Mouse (Mus musculus): ENCODE measurements at regions not wholly inside any gene's neighbourhood (a gene's known extent, or its start where the extent isn't known, plus 50 kb on each side); places are given as distances from the start of the nearest gene placed in this dataset.

DNA sequence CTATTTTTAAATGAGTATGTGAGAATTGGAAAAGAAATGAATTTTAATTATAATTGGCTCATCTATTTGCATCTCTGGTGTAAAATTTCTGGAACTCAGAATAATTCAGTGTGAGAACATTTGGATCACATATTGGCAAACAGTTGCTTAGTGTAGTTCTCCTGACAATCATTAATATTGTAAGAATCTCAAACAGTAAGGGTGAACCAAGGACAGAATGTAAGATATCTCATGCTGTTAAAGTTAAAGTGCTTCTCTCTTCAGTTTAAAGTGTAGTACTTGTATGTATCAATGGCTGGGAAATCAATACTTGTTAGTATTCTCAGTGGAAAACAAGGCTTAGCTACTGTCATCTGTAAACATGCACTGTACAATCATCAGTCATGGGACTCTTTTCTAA lies 238.0 kb upstream of the Epha5 start:
- in situ Hi-C loops (cut with MboI; ENCODE audit: low sequenced_read_pairs in 2 of 2, unreplicated experiment in 2 of 2) = no loop called here

DNA sequence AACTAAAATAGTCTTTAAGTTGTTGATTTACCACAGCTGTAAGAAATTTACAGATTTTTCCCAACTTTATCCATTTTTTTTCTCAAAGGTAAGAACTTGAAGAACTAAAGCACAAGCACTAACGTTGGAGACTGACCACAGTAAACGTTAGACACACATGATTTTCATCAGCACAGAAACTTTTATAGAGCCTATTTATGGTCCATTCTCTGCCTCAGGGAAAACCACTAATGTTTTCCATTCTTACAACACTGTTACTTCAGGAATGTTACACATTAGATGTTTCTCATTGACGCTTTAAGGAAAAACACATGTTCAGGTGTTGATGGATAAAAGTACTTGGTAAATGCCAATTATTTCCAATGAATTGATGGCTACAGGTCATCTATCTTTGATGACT lies 218.3 kb upstream of the Epha5 start:
- no peak overlapping the region for H3K9ac ChIP-seq (ENCODE audit: insufficient read depth, low read depth, low read length, poor library complexity, severe bottlenecking)
- no peak overlapping the region for H3K27ac ChIP-seq (ENCODE audit: insufficient read depth, low read depth, low read length, poor library complexity, severe bottlenecking)
- in situ Hi-C loops (cut with MboI; ENCODE audit: low sequenced_read_pairs in 2 of 2, unreplicated experiment in 2 of 2) = no loop called here
- no peaks in the 10 kb centered on the region for H3K4me1 ChIP-seq (ENCODE audit: control insufficient read depth in 2 of 2, insufficient read depth in 2 of 2, low read length in 2 of 2, poor library complexity in 1 of 2)
- TF ChIP-seq CHD2 (IDR thresholded peaks at IDR 0.05; ENCODE audit: low read depth, low read length) (no peak), ZC3H11A (IDR thresholded peaks at IDR 0.05; ENCODE audit: borderline replicate concordance, low read depth, low read length) (no peak), MAFK (IDR thresholded peaks at IDR 0.05; ENCODE audit: insufficient read depth, low read depth, low read length) (no peak), ZNF384 (IDR thresholded peaks at IDR 0.05; ENCODE audit: low read depth, low read length) (no peak), HCFC1 (IDR thresholded peaks at IDR 0.05; ENCODE audit: borderline replicate concordance, insufficient read depth, low read length) (no peak)
- no peak overlapping the region for H3K4me3 ChIP-seq (ENCODE audit: insufficient read depth in 1 of 2, low read depth in 1 of 2, low read length in 2 of 2, poor library complexity in 1 of 2, severe bottlenecking in 1 of 2)
- H3K9me3 ChIP-seq (ENCODE audit: control insufficient read depth, insufficient read depth, low read depth, low read length) = no peaks in the 10 kb centered on the region
- H3K36me3 ChIP-seq (ENCODE audit: control insufficient read depth, insufficient read depth, low read length, poor library complexity, severe bottlenecking) = no peaks in the 10 kb centered on the region
- DNase-seq (ENCODE audit: low read depth, low spot score) = no peak

More for the DNA sequence above, 238.0 kb upstream of the Epha5 start:
- H3K36me3 ChIP-seq (ENCODE audit: control insufficient read depth, insufficient read depth, low read length, poor library complexity, severe bottlenecking) = no peaks in the 10 kb centered on the region
- no peak overlapping the region for H3K4me3 ChIP-seq (ENCODE audit: insufficient read depth in 1 of 2, low read depth in 1 of 2, low read length in 2 of 2, poor library complexity in 1 of 2, severe bottlenecking in 1 of 2)
- TF ChIP-seq ZC3H11A (IDR thresholded peaks at IDR 0.05; ENCODE audit: borderline replicate concordance, low read depth, low read length) = no peak
- TF ChIP-seq CHD2 (IDR thresholded peaks at IDR 0.05; ENCODE audit: low read depth, low read length) = no peak
- no peak for TF ChIP-seq HCFC1 (IDR thresholded peaks at IDR 0.05; ENCODE audit: borderline replicate concordance, insufficient read depth, low read length)
- no peak for TF ChIP-seq MAFK (IDR thresholded peaks at IDR 0.05; ENCODE audit: insufficient read depth, low read depth, low read length)
- no peak for TF ChIP-seq ZNF384 (IDR thresholded peaks at IDR 0.05; ENCODE audit: low read depth, low read length)
- H3K27ac ChIP-seq (ENCODE audit: insufficient read depth, low read depth, low read length, poor library complexity, severe bottlenecking) = no peak overlapping the region
- no peak overlapping the region for H3K9ac ChIP-seq (ENCODE audit: insufficient read depth, low read depth, low read length, poor library complexity, severe bottlenecking)
- H3K4me1 ChIP-seq (ENCODE audit: control insufficient read depth in 2 of 2, insufficient read depth in 2 of 2, low read length in 2 of 2, poor library complexity in 1 of 2) = no peaks in the 10 kb centered on the region
- DNase-seq (ENCODE audit: low read depth, low spot score) = no peak
- no peaks in the 10 kb centered on the region for H3K9me3 ChIP-seq (ENCODE audit: control insufficient read depth, insufficient read depth, low read depth, low read length)

DNA sequence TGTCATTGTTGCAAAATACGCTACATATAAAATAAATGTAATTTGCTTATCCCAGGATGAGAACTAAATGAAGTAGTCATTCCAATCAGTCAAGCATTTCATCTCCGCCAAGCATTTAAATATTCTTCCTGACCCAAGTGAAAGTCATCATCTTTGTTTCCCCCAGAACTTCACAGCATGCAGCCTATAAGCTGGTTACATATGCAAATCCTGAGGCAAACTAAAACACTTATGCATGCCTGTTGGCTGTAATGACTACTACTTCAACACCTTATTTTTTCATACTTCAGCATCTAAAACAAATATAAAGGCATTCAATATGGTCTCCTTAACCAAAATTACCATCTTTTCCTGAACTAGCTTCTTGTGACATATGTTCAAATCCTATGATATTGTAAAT lies 215.7 kb upstream of the Epha5 start:
- H3K27ac ChIP-seq (ENCODE audit: insufficient read depth, low read depth, low read length, poor library complexity, severe bottlenecking) = no peak overlapping the region
- no peak for DNase-seq (ENCODE audit: low read depth, low spot score)
- in situ Hi-C loops (cut with MboI; ENCODE audit: low sequenced_read_pairs in 2 of 2, unreplicated experiment in 2 of 2) = no loop called here
- no peak overlapping the region for H3K9ac ChIP-seq (ENCODE audit: insufficient read depth, low read depth, low read length, poor library complexity, severe bottlenecking)
- no peaks in the 10 kb centered on the region for H3K4me1 ChIP-seq (ENCODE audit: control insufficient read depth in 2 of 2, insufficient read depth in 2 of 2, low read length in 2 of 2, poor library complexity in 1 of 2)
- H3K36me3 ChIP-seq (ENCODE audit: control insufficient read depth, insufficient read depth, low read length, poor library complexity, severe bottlenecking) = no peaks in the 10 kb centered on the region
- no peak overlapping the region for H3K4me3 ChIP-seq (ENCODE audit: insufficient read depth in 1 of 2, low read depth in 1 of 2, low read length in 2 of 2, poor library complexity in 1 of 2, severe bottlenecking in 1 of 2)
- no peak for TF ChIP-seq HCFC1 (IDR thresholded peaks at IDR 0.05; ENCODE audit: borderline replicate concordance, insufficient read depth, low read length)
- H3K9me3 ChIP-seq (ENCODE audit: control insufficient read depth, insufficient read depth, low read depth, low read length) = no peaks in the 10 kb centered on the region

DNA sequence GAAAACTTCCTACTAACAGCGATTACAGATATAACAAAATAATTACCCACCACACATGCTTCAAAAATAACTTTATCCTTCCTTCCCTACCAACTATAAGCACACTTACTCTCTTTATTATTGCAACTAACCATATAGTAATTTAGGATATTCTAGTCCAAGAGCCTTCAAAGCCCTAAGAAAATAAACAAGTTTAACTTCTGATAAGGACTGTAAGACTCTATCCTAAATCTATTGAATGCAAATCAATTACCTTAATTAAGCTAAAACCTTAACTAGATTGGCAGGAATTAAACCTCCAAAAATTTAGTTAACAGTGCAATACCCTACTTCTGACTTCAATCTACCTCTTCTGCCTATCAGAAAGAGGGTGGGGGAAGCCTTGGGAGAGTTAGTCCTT lies 201.0 kb upstream of the Epha5 start:
- Histone ChIP-seq H3K4me1 (ENCODE audit: control insufficient read depth in 2 of 2, insufficient read depth in 2 of 2, low read length in 2 of 2, poor library complexity in 1 of 2) (no peaks in the 10 kb centered on the region), H3K9ac (ENCODE audit: insufficient read depth, low read depth, low read length, poor library complexity, severe bottlenecking) (no peak overlapping the region), H3K27ac (ENCODE audit: insufficient read depth, low read depth, low read length, poor library complexity, severe bottlenecking) (no peak overlapping the region), H3K9me3 (ENCODE audit: control insufficient read depth, insufficient read depth, low read depth, low read length) (no peaks in the 10 kb centered on the region), H3K36me3 (ENCODE audit: control insufficient read depth, insufficient read depth, low read length, poor library complexity, severe bottlenecking) (no peaks in the 10 kb centered on the region), H3K4me3 (ENCODE audit: insufficient read depth in 1 of 2, low read depth in 1 of 2, low read length in 2 of 2, poor library complexity in 1 of 2, severe bottlenecking in 1 of 2) (no peak overlapping the region)
- no peak for TF ChIP-seq ZC3H11A (IDR thresholded peaks at IDR 0.05; ENCODE audit: borderline replicate concordance, low read depth, low read length)
- TF ChIP-seq CHD2 (IDR thresholded peaks at IDR 0.05; ENCODE audit: low read depth, low read length) = no peak
- no peak for TF ChIP-seq HCFC1 (IDR thresholded peaks at IDR 0.05; ENCODE audit: borderline replicate concordance, insufficient read depth, low read length)
- in situ Hi-C loops (cut with MboI; ENCODE audit: low sequenced_read_pairs in 2 of 2, unreplicated experiment in 2 of 2) = no loop called here
- DNase-seq (ENCODE audit: low read depth, low spot score) = no peak

DNA sequence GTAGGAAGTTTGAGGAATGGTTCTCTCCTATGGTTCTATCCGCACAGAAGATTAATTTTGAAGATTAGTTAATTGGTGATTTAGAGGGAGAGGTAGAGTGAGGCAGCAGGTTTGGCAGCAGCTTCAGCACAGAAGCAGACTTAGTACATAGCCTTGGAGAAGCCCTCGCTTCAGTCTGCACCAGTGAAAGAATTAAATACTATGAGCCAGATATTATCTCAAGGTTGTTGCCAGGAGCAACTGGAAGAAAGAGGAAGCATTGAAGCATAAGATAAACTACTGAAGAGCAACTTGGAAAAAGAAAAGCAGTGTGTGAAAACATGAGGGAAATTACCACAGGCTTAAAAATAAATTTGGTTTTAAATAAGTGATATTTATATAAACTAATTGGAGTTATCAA lies 191.5 kb upstream of the Epha5 start:
- Histone ChIP-seq H3K4me1 (ENCODE audit: control insufficient read depth in 2 of 2, insufficient read depth in 2 of 2, low read length in 2 of 2, poor library complexity in 1 of 2) (no peaks in the 10 kb centered on the region), H3K27ac (ENCODE audit: insufficient read depth, low read depth, low read length, poor library complexity, severe bottlenecking) (no peak overlapping the region), H3K9ac (ENCODE audit: insufficient read depth, low read depth, low read length, poor library complexity, severe bottlenecking) (no peak overlapping the region), H3K4me3 (ENCODE audit: insufficient read depth in 1 of 2, low read depth in 1 of 2, low read length in 2 of 2, poor library complexity in 1 of 2, severe bottlenecking in 1 of 2) (no peak overlapping the region), H3K36me3 (ENCODE audit: control insufficient read depth, insufficient read depth, low read length, poor library complexity, severe bottlenecking) (no peaks in the 10 kb centered on the region), H3K9me3 (ENCODE audit: control insufficient read depth, insufficient read depth, low read depth, low read length) (no peaks in the 10 kb centered on the region)
- no peak for TF ChIP-seq HCFC1 (IDR thresholded peaks at IDR 0.05; ENCODE audit: borderline replicate concordance, insufficient read depth, low read length)
- no peak for TF ChIP-seq MAFK (IDR thresholded peaks at IDR 0.05; ENCODE audit: insufficient read depth, low read depth, low read length)
- TF ChIP-seq ZNF384 (IDR thresholded peaks at IDR 0.05; ENCODE audit: low read depth, low read length) = no peak
- no peak for TF ChIP-seq ZC3H11A (IDR thresholded peaks at IDR 0.05; ENCODE audit: borderline replicate concordance, low read depth, low read length)
- no peak for TF ChIP-seq CHD2 (IDR thresholded peaks at IDR 0.05; ENCODE audit: low read depth, low read length)
- DNase-seq (ENCODE audit: low read depth, low spot score) = no peak
- in situ Hi-C loops (cut with MboI; ENCODE audit: low sequenced_read_pairs in 2 of 2, unreplicated experiment in 2 of 2) = no loop called here

Data from ES-E14 (cell line).